Mouse (Mus musculus) erythroblast, embryonic 14.5 days (primary cell): Measurements from ENCODE around the gene Phykpl.

ENCODE experiments used
- GATA1 ChIP-seq: IDR thresholded peaks from 2 replicates; pipeline ENCODE4 v1.6.1; 2012; ENCODE audit warnings: low read length, inconsistent platforms, mixed read lengths
- TAL1 ChIP-seq: IDR thresholded peaks from 3 replicates; pipeline ENCODE4 v1.6.1; 2012; ENCODE audit warnings: low read length, inconsistent platforms, mixed read lengths

- TF ChIP-seq GATA1 = no peak
- TF ChIP-seq TAL1 = no peak
Observed at GRCm38 (mm10) chr11:51577587-51577986, 7.0 kb upstream of the Phykpl start.
